Mouse (Mus musculus) erythroid progenitor cell, adult 5-6 weeks (primary cell): ENCODE measurements around the gene Gm29666. TPM values are rescaled to one million over a fixed set of nuclear protein-coding genes. Genes with fewer than 3 reads are reported as not detected.

Experiments
- ATAC-seq: replicated peaks from 2 replicates; pipeline ENCODE4 v1.8.0; 2016; ENCODE audit warnings: moderate number of reproducible peaks, mild to moderate bottlenecking, moderate TSS enrichment, inconsistent platforms; ENCODE audit not compliant: poor library complexity, low FRiP score, severe bottlenecking
- total RNA-seq, 2 experiments: library from RNA; stranded (forward) in 1 of 2; stranded (reverse) in 1 of 2; fragments of 150-400 nt in 1 of 2; fragments of 186-747, 209-891 nt in 1 of 2; gene quantifications; 2 replicates each; pipeline versions ENCODE4 v1.2.3 to v1.2.4; 2015 to 2017; ENCODE audit warnings: low replicate concordance in 2 of 2

Gm29666 gene
- 0.72 and 0.84 TPM in 2 replicates for total RNA-seq (2015; ENCODE audit: low replicate concordance)
- 0.90 and 1.1 TPM in 2 replicates for total RNA-seq (2017; ENCODE audit: low replicate concordance)

DNA sequence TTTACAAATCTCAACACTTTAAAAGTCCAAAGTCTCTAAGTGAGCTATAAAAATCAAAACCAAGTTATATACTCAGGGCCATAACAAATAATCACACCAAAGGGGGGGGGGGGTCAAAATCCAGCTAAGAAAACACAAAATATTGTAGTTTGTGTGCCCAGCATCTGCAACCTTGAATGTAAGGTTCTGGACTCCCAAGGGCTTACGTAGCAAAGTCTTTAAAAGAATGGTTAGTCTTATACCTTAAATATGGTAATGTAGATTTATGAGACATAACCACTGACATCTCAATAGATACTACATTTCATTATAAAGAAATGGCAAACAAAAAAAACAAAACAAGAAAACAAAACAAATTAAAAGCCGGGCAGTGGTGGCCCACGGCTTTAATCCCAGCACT lies at the start of gene Gm29666:
Gene Gm29666, minus strand, starts transcription at position 101 of the 400 bp plus-strand sequence.
- no peak for ATAC-seq

- no peak for ATAC-seq
These were observed 48.7 kb upstream of the Gm29666 start for GRCm38 (mm10) chr15:84968534-84968933.

GRCm38 (mm10) chr15:84965575-84966360 lies 45.9 kb upstream of the Gm29666 start:
- no peak for ATAC-seq

DNA sequence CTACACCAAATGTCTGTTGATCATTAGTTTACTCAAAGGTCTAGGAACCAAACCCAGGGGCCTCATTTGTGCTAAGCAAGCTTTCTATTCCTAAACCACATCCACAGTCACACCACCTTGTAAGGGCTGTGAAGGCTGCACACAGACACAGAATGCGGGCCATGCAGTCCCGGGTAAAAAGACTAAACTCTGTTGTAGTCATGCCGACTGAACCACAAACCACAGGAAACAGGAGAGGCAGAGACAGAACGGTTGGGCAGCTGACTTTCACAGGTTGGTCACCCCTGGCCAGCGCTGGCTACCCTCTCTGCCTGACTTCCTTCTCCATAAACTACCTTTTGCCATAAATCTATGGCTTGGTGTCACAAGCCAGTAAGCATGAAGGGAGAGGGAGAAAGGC lies 44.9 kb upstream of the Gm29666 start:
- ATAC-seq: no peak

GRCm38 (mm10) chr15:84962518-84962917 lies 42.7 kb upstream of the Gm29666 start:
- no peak for ATAC-seq

GRCm38 (mm10) chr15:84960692-84961091 lies 40.9 kb upstream of the Gm29666 start:
- no peak for ATAC-seq

- ATAC-seq: no peak
These were observed 40.1 kb upstream of the Gm29666 start for GRCm38 (mm10) chr15:84959891-84960290.

GRCm38 (mm10) chr15:84958331-84958730 lies 38.5 kb upstream of the Gm29666 start:
- no peak for ATAC-seq

GRCm38 (mm10) chr15:84957851-84958250 lies 38.0 kb upstream of the Gm29666 start:
- ATAC-seq: no peak

- no peak for ATAC-seq
These were observed 33.4 kb upstream of the Gm29666 start for GRCm38 (mm10) chr15:84953259-84953658.

- no peak for ATAC-seq
These were observed 30.2 kb upstream of the Gm29666 start for GRCm38 (mm10) chr15:84950053-84950452.

DNA sequence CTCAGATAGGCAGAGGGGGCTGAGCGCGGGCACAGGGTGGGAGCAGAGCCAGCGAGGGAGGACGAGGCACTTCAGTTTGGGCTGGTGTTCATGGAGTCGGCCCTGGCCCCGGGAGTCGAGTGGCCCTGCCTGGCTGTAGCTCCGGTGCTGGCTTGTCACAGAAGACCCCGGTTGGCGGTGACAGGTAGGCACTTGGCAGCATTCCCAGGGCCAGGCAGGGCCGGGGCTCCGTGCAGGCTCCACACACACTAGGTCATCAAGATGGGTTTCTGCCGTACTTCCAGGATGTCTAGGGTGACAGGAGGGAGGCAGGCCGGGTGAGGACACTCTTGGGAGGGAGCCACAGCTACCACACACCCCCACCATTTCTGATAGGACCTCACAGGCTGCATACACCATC lies 29.2 kb upstream of the Gm29666 start:
- ATAC-seq: no peak

- no peak for ATAC-seq
These were observed 24.5 kb upstream of the Gm29666 start for GRCm38 (mm10) chr15:84944319-84944718.

GRCm38 (mm10) chr15:84942647-84943285 lies 22.9 kb upstream of the Gm29666 start:
- no peak for ATAC-seq

GRCm38 (mm10) chr15:84940102-84940501 lies 20.3 kb upstream of the Gm29666 start:
- ATAC-seq: no peak

- no peak for ATAC-seq
These were observed 15.1 kb upstream of the Gm29666 start for GRCm38 (mm10) chr15:84934901-84935300.

- no peak for ATAC-seq
These were observed 12.5 kb upstream of the Gm29666 start for GRCm38 (mm10) chr15:84932351-84932750.

- ATAC-seq: no peak
These were observed 5.7 kb upstream of the Gm29666 start for GRCm38 (mm10) chr15:84925495-84926018.

- ATAC-seq: peak; percentile 52
These were observed 5.0 kb upstream of the Gm29666 start for GRCm38 (mm10) chr15:84924781-84925315.

DNA sequence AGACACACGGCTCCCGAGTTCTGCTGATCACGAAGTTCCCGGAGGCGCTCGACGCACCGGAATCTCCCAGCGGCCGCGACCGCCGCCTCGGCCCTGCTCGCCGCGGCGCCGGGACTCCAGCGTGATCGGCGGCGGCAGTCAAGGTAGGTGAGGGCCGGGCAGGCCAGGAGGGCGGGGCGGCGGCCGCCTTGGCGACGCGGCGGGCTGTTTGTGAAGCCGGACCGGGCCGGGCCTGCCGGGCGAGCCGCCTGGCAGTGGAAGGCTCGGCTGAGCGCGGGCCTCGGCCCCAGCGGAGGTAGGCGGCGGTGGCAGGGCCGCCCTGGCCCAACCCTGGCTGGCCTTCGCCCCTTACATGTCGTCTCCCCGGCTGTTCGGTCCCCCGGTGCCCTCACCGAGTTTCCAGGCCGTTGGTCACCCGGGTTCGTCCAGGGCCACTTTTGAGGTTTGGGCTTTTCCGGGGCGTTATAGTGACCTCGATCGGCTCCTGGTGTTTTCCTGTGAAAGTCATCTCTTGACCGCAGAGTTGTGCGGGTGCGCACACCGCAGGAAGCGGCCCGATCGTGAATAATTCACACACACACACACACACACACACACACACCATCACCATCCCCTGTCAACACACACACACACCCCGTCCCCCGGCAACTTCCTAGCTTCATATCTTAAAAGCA lies 3.8 kb upstream of the Gm29666 start:
- ATAC-seq: peak; percentile 47
